Mouse (Mus musculus) adrenal gland, postnatal 0 days (tissue): Measurements from ENCODE around the gene Hlx. TPM values are rescaled to one million over a fixed set of nuclear protein-coding genes. Genes with fewer than 3 reads are reported as not detected.

Source experiments
- polyA plus RNA-seq: library from polyadenylated mRNA; unstranded; fragments of >200 nt; fragmentation: Nextera tagmentation; extraction: Ambion mirVana; gene quantifications from 2 replicates; pipeline ENCODE4 v1.2.1, GENCODE M21; 2015

Hlx gene
- 17.7 and 19.0 TPM in 2 replicates for polyA plus RNA-seq

GRCm38 (mm10) chr1:184732556-184733049, at the start of gene Hlx:
Gene Hlx (minus strand): TSS chr1:184732619.

Other genes starting within 250 kb of the Hlx start
- gene Marc1, start 78.7 kb upstream of the Hlx start, polyA plus RNA-seq, result 5.6 and 8.4 TPM in 2 replicates
- 238 and 289 TPM in 2 replicates for gene Marc2, start 113.8 kb upstream of the Hlx start, polyA plus RNA-seq
- gene C130074G19Rik, start 150.6 kb upstream of the Hlx start, polyA plus RNA-seq, result 1.8 and 2.3 TPM in 2 replicates